Mouse (Mus musculus): Measurements from ENCODE around the gene Gne. TPM values are rescaled to one million over a fixed set of nuclear protein-coding genes. Genes with fewer than 3 reads are reported as not detected.

The Gne gene
- total RNA-seq, 1 experiment from 2014 or later = 40.6 TPM

DNA sequence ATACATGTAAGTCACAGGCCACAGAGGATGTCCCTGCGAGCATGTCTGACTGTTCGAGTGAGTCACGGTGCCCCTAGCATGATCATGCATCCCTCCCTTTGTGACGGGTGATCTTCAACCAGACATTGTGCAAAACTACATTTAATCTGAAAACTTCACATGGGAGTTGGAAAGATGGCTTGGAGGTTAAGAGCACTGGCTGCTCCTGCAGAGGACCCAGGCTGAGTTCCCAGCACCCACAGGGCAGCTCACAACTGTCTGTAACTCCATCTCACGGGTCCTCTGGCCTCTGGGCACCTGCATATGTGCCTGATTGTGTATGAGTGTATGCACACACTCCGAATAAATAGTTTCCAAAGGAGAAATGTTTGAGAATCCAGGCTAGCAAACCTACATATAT, 59.7 kb downstream of the Gne start:
- DNase-seq = no peak

DNA sequence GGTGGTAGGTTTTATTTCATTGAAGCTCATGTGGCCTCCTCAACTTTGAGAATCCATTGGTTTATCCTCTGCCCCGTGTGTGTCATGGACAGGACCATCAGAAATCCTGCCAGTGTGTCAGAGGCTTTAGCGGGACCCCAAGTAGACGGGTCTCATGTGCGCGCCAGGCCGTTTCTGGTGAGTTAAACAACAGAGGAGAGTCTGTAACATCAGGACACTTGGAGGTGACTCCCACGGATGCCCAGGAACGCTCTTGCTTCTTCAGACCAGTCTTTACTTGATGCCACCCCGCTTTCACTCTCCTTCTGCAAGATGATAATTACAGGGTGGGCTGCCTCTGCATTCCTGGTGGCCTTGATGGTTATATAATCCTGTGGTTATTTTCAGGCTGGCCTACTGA, 60.3 kb downstream of the Gne start:
- DNase-seq = no peak

DNA sequence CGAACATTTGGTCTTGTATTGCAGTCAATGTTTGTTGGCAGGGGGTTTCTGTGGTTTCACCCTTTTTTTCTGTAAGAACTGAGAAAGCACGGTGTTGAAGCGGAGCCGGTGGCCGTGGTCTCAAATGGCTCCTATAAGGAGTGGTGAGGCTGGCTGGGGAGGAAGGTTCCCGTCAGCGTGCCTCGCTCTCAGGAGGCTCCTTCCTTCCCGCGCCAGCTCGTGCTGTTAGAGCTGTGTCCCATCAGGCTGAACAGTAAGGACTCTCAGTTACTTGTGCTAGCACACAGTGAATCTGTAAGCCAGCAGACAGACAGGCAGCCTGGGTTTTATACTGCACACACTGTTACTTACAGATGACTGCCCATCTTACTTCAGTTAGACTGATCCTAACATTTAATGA, 61.2 kb downstream of the Gne start:
- DNase-seq = no peak

GRCm38 (mm10) chr4:44022323-44022722, 61.7 kb downstream of the Gne start:
- DNase-seq = no peak

- DNase-seq = no peak
These were observed 67.2 kb downstream of the Gne start for GRCm38 (mm10) chr4:44016791-44017190.

DNA sequence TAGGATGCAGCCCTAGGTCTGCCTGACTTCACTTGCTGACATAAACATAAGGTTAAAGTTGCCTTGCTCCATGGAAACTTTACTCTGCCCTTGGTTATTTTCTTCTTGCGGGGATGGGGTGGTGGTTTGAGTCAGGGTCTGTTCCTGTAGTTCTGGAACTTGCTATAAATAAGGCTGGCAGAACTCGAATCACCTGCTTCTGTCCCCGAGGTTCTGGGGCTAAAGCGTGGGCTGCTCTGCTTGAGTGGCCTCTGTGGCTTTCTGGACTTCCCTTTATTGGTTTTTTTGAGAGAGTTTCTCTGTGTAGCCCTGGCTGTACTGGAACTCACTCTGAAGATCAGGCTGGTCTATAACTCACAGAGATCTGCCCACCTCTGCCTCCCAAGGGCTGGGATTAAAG, 67.9 kb downstream of the Gne start:
- DNase-seq = no peak

DNA sequence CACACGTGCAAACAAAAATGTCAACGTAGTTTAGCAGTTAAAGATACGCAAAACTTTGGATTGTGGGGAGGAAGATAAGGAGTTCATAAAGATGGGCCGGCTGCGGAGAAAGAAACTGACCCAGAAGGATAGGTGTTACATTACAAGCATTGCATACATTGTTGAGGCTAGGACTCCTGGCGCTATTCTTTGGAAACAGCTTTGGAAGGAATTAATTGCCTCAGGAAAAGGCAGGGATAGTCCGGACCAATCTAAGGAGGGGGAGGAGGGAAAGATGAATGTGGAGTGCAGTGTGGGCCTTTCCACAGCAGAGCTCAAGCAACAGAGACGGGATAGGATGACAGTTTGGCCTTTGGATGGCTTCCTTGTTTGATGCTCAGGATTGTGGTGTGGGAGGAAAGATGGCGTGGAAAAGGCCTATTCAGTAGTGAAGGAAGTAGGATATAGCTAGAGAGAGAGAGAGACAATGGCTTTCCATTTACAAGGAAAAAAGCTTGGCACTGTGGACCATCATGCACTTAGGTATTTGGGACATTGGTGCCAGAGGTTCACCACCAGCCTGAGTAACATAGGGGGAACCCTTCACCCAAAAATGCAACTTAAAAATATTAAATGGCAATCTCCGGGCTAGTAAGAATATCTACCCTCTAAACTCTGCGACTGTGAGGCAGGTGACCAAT, 70.4 kb downstream of the Gne start:
- DNase-seq = no peak

GRCm38 (mm10) chr4:44012376-44013367, 71.3 kb downstream of the Gne start:
- peak; percentile 86 for DNase-seq

DNA sequence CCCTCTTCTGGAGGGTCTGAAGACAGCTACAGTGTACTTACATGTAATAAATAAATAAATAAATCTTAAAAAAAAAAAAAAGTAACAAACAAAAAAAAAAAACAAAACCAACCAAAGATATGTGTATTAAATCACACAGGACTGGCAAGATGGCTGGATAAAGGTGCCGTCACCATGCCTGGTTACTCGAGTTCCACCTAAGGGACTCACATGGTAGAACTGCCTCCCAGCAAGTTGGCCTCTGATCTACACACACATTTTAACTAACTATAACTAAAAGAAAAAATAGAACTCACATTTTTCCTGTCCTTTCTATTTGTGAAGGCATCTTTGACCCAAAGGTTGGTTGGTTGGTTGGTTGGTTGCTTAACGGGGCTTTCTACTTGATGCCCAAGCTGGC, 72.2 kb downstream of the Gne start:
- DNase-seq = no peak

GRCm38 (mm10) chr4:44010893-44011292, 73.1 kb downstream of the Gne start:
- no peak for DNase-seq

- no peak for DNase-seq
These were observed 73.8 kb downstream of the Gne start for GRCm38 (mm10) chr4:44010176-44010575.

DNA sequence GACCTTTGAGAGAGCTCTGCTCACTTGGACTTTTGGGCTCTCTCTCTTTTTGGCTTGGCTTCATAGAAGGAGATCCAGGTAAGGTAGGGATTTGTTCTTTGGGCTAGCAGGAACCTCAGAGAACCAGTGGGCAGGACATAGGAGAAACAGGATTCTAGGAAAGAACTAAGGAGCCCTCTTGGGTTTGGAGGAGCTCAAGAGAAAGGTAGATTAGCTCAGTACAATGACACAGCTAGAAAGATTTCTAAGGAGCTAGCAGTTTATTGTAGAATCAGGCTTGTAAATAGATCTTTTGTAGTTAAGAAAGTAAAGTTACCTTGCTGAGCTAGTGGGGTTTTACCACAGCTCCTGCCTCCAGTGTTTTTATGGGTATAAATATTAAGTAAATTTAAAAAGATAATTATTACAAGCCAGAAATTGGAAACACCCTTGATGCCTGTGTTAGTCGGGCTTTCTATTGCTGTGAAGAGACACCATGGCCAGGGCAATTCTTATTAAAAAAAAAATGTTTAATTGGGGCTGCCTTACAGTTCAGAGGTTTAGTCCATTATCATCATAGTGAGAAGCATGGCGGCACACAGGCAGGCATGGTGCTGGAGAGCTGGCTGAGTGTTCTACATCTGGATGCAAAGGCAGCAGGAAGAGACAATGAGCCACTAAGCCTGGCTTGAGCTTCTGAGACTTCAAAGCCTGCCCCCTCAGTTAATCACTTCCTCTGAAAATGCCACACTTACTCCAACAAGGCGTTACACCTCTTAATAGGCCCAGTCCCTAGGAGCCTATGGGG, 79.2 kb downstream of the Gne start:
- no peak for DNase-seq

GRCm38 (mm10) chr4:44004126-44004525, 79.9 kb downstream of the Gne start, which contains the start of gene Clta:
Gene Clta, plus strand, starts transcription at chr4:44004452.
- DNase-seq = no peak

- no peak for DNase-seq
These were observed 80.4 kb downstream of the Gne start for GRCm38 (mm10) chr4:44003622-44004021.

GRCm38 (mm10) chr4:43994342-43994741, 89.6 kb downstream of the Gne start:
- DNase-seq = no peak

- DNase-seq = no peak
These were observed 90.9 kb downstream of the Gne start for GRCm38 (mm10) chr4:43993072-43993471.

GRCm38 (mm10) chr4:43988976-43989375, 95.0 kb downstream of the Gne start:
- DNase-seq = no peak

GRCm38 (mm10) chr4:43984326-43984725, 99.7 kb downstream of the Gne start:
- DNase-seq = no peak

Data from adrenal gland, postnatal 25 days (tissue).